In the genomic region with DNA sequence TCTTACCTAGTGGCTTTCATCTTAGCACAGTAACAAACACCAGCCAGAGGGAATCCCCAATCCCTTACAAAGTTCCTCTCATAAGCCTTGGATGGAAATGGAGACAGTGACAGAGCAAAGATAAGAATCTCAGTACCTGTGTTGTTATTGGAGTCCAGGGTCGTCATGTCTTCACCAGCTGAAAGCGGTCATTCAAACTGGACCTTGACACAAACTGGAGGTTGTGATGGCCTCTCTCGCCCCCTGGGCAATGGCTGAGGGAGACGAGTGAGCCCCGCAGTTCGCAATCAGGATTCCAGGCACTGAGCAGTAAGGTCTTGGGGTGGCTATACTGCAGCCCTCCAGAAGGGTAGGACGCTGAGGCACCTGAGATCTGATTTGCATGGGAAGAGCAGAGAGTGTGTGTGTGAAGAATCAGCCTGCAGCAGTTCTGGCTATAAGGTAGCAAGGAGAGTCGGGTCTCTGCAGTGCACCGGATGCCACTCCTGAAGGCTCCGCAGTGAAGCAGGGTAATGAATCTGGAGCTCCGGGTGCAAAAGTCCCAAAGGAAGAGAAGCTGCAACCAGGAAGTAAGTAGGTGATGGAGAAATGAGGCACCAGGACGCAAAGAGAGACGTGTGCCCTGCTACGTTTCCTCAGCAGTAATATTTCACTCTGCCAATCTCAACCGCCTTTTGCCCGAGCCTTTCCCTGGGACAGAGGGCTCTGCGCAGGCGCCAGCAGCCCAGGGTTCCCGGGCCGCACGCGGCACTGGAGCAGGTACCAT, we compare ENCODE assay signal across 8 mouse cellular contexts. TPM values are rescaled to one million over a fixed set of nuclear protein-coding genes. Genes with fewer than 3 reads are reported as not detected.
DNase-seq lines count a peak whose midpoint lies in the region; ATAC-seq and TF ChIP-seq lines count a peak whose summit lies in the region.

Nr1d1 (minus strand) TSS at position 752 of the 766 bp plus-strand sequence.

- H3K4me2 ChIP-seq in kidney, embryonic 14.5 days (replicated peaks; ENCODE audit: low read depth, low read length): peak within 1 kb of the TSS; percentile 77
- peak within 1 kb of the TSS; percentile 88 for H3K4me2 ChIP-seq in forebrain, embryonic 15.5 days (replicated peaks)
- peak within 1 kb of the TSS; percentile 79 for H3K4me2 ChIP-seq in hindbrain, embryonic 13.5 days
- peak within 1 kb of the TSS; percentile 62 for H3K4me2 ChIP-seq in liver, embryonic 14.5 days (ENCODE audit: low read depth)

- no peak for TF ChIP-seq CTCF in ES-Bruce4 (IDR thresholded peaks at IDR 0.05; ENCODE audit: low read depth, low read length)
- no peak for TF ChIP-seq CTCF in liver, embryonic 14.5 days (IDR thresholded peaks at IDR 0.05; ENCODE audit: low read depth)

- 1% methylated on average over 22 of the region's 22 CpGs for WGBS in kidney, embryonic 14.5 days
- WGBS in forebrain, embryonic 15.5 days: 1% methylated on average over 22 of the region's 22 CpGs
- WGBS in hindbrain, embryonic 13.5 days: 1% methylated on average over 22 of the region's 22 CpGs
- 1% methylated on average over 22 of the region's 22 CpGs for WGBS in liver, embryonic 14.5 days (ENCODE audit: insufficient replicate concordance)

- DNase-seq in kidney, adult 18-20 months: no peak
- DNase-seq in liver, embryonic 14.5 days (ENCODE audit: low read depth in 3 of 3, low spot score in 3 of 3): no peak
- DNase-seq in Muller cell, postnatal 12 days (ENCODE audit: inconsistent ontology term): no peak
- DNase-seq in cerebellum, adult 8-10 months: no peak

- no peaks in the 10 kb centered on the region for H3K9me3 ChIP-seq in kidney, embryonic 14.5 days (ENCODE audit: control insufficient read depth, low read length)
- no peaks in the 10 kb centered on the region for H3K9me3 ChIP-seq in ES-Bruce4 (replicated peaks; ENCODE audit: control insufficient read depth, insufficient read depth, low read length, poor library complexity, severe bottlenecking)
- no peaks in the 10 kb centered on the region for H3K9me3 ChIP-seq in forebrain, embryonic 15.5 days
- no peaks in the 10 kb centered on the region for H3K9me3 ChIP-seq in hindbrain, embryonic 13.5 days
- H3K9me3 ChIP-seq in liver, embryonic 14.5 days (ENCODE audit: control insufficient read depth, low read length): no peaks in the 10 kb centered on the region

- peak within 1 kb of the TSS; percentile 38; the same call in 1 of the 2 replicates for H3K9ac ChIP-seq in kidney, embryonic 14.5 days (ENCODE audit: low read depth, low read length)
- peak within 1 kb of the TSS; percentile 52 for H3K9ac ChIP-seq in ES-Bruce4 (ENCODE audit: low read depth, poor library complexity, severe bottlenecking)
- H3K9ac ChIP-seq in forebrain, embryonic 15.5 days (replicated peaks): peak within 1 kb of the TSS; percentile 51
- peak within 1 kb of the TSS; percentile 66 for H3K9ac ChIP-seq in hindbrain, embryonic 13.5 days
- H3K9ac ChIP-seq in liver, embryonic 14.5 days (replicated peaks): no peak within 1 kb of the TSS; the same call in 1 of the 2 replicates

- H3K4me3 ChIP-seq in kidney, embryonic 14.5 days (ENCODE audit: low read length): peak within 1 kb of the TSS; percentile 34
- H3K4me3 ChIP-seq in ES-Bruce4 (ENCODE audit: low read depth, low read length): peak within 1 kb of the TSS; percentile 78
- peak within 1 kb of the TSS; percentile 40 for H3K4me3 ChIP-seq in forebrain, embryonic 15.5 days
- peak within 1 kb of the TSS; percentile 44 for H3K4me3 ChIP-seq in hindbrain, embryonic 13.5 days
- H3K4me3 ChIP-seq in liver, embryonic 14.5 days (ENCODE audit: insufficient read depth in 1 of 2, low read depth in 2 of 2, low read length in 2 of 2): peak within 1 kb of the TSS; percentile 25 to 33

- ATAC-seq in kidney, embryonic 14.5 days (ENCODE audit: low FRiP score, low TSS enrichment): 0 out of 2 replicates have a peak, but pooled peaks have one; percentile 0
- peak; percentile 26; the same call in 1 of the 2 replicates for ATAC-seq in forebrain, embryonic 15.5 days (replicated peaks)
- peak; percentile 41 for ATAC-seq in hindbrain, embryonic 13.5 days (ENCODE audit: low FRiP score)
- no peak for ATAC-seq in liver, embryonic 14.5 days (ENCODE audit: insufficient read depth)

- no peak for TF ChIP-seq EP300 in ES-Bruce4 (IDR thresholded peaks at IDR 0.05; ENCODE audit: insufficient read depth, low read depth, low read length)
- TF ChIP-seq EP300 in liver, embryonic 14.5 days (IDR thresholded peaks at IDR 0.05; ENCODE audit: low read depth): no peak

- peak within 1 kb of the TSS; percentile 94 for H3K27ac ChIP-seq in kidney, embryonic 14.5 days (ENCODE audit: low read depth, low read length)
- peak within 1 kb of the TSS; percentile 91 for H3K27ac ChIP-seq in ES-Bruce4 (ENCODE audit: insufficient read depth, low read length)
- peak within 1 kb of the TSS; percentile 73 for H3K27ac ChIP-seq in forebrain, embryonic 15.5 days (replicated peaks)
- peak within 1 kb of the TSS; percentile 71 for H3K27ac ChIP-seq in hindbrain, embryonic 13.5 days
- peak within 1 kb of the TSS; percentile 35 for H3K27ac ChIP-seq in liver, embryonic 14.5 days

- H3K4me1 ChIP-seq in kidney, embryonic 14.5 days (ENCODE audit: control insufficient read depth, insufficient read depth, low read length): peaks cover 47% of the 10 kb centered on the region
- peaks cover 3% of the 10 kb centered on the region for H3K4me1 ChIP-seq in ES-Bruce4 (ENCODE audit: control insufficient read depth, insufficient read depth, low read length)
- peaks cover 53% of the 10 kb centered on the region for H3K4me1 ChIP-seq in forebrain, embryonic 15.5 days
- H3K4me1 ChIP-seq in hindbrain, embryonic 13.5 days (replicated peaks): peaks cover 48% of the 10 kb centered on the region
- peaks cover 44 to 56% of the 10 kb centered on the region in 2 experiments for H3K4me1 ChIP-seq in liver, embryonic 14.5 days (replicated peaks; ENCODE audit: control insufficient read depth in 2 of 2, insufficient read depth in 2 of 2, low read length in 1 of 2)

- H3K27me3 ChIP-seq in kidney, embryonic 14.5 days (ENCODE audit: control insufficient read depth, insufficient read depth, low read length): no peaks in the 10 kb centered on the region
- H3K27me3 ChIP-seq in ES-Bruce4 (ENCODE audit: control insufficient read depth, insufficient read depth, low read length, poor library complexity, severe bottlenecking): no peaks in the 10 kb centered on the region
- no peaks in the 10 kb centered on the region for H3K27me3 ChIP-seq in forebrain, embryonic 15.5 days
- H3K27me3 ChIP-seq in hindbrain, embryonic 13.5 days: no peaks in the 10 kb centered on the region
- H3K27me3 ChIP-seq in liver, embryonic 14.5 days (ENCODE audit: control insufficient read depth, insufficient read depth, low read length): no peaks in the 10 kb centered on the region

- no peak for TF ChIP-seq POLR2A in ES-Bruce4 (IDR thresholded peaks at IDR 0.05; ENCODE audit: insufficient read depth, low read length)

- H3K36me3 ChIP-seq in kidney, embryonic 14.5 days (ENCODE audit: control insufficient read depth, insufficient read depth, low read length): peaks cover 4% of the 10 kb centered on the region
- H3K36me3 ChIP-seq in ES-Bruce4 (ENCODE audit: control insufficient read depth, insufficient read depth, low read length, poor library complexity, severe bottlenecking): peaks cover 2% of the 10 kb centered on the region; the same call in 1 of the 2 replicates
- H3K36me3 ChIP-seq in forebrain, embryonic 15.5 days: peaks cover 14% of the 10 kb centered on the region
- H3K36me3 ChIP-seq in hindbrain, embryonic 13.5 days: peaks cover 21% of the 10 kb centered on the region
- H3K36me3 ChIP-seq in liver, embryonic 14.5 days (replicated peaks; ENCODE audit: control insufficient read depth, insufficient read depth, low read depth): no peaks in the 10 kb centered on the region

RNA-seq across cellular contexts. Expression of gene Nr1d1, which starts in this region (rescaled TPM):
- 1.6 and 2.6 TPM in 2 replicates for polyA plus RNA-seq in kidney, embryonic 14.5 days (2014; fragmentation: Nextera tagmentation; extraction: Ambion mirVana)
- 7.4 and 7.5 TPM in 2 replicates for polyA plus RNA-seq in ES-Bruce4 (2011; ENCODE audit: insufficient read depth, insufficient read length, low read depth, missing spikeins)
- polyA plus RNA-seq in forebrain, embryonic 15.5 days (2015; fragmentation: Nextera tagmentation; extraction: Ambion mirVana): 3.6 TPM in 2 replicates
- polyA plus RNA-seq in hindbrain, embryonic 13.5 days (2015; fragmentation: Nextera tagmentation; extraction: Ambion mirVana): 1.9 and 2.4 TPM in 2 replicates
- 0.54 and 0.65 TPM in 2 replicates for polyA plus RNA-seq in liver, embryonic 14.5 days (2012; rRNA removed)
- polyA plus RNA-seq in liver, embryonic 14.5 days (2014; fragmentation: Nextera tagmentation; extraction: Ambion mirVana): 0.56 and 0.58 TPM in 2 replicates

Comparison
In these comparisons a context has a peak if more than half of its experiments do, and no peak if none do; other contexts are left out.
1. H3K27ac ChIP-seq: peak in every context shown above with its lines; median percentile 94 in kidney, embryonic 14.5 days; 91 in ES-Bruce4; 73 in forebrain, embryonic 15.5 days; 71 in hindbrain, embryonic 13.5 days; 35 in liver, embryonic 14.5 days.